8 mouse cellular contexts compared by ENCODE assay signal in the genomic region with DNA sequence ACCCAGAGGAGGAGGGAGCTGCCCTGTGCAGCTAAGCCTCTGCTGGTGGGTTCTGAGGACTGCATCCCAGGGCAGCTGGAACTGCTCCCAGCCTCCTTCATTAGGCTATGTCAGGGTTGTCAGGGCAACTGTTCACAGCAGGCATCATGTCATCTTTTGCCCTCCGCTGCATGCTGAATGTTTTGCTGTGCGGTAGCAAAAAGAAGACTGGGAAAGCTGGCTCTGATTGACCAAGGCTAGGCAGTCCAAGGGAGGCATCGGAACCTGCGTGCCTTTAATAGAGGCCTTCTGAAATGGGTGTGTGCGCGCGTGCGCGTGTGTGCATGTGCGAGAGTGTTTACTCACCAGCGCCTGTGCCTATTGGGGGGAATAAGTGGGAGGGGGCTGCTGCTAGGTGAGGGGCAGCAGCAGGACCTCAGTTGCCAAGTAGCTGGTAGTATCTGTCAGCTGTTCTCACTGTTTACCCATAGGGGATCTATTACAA. TPM values are rescaled to one million over a fixed set of nuclear protein-coding genes. Genes with fewer than 3 reads are reported as not detected.
DNase-seq lines count a peak whose midpoint lies in the region; ATAC-seq and TF ChIP-seq lines count a peak whose summit lies in the region.

No protein-coding gene starts in this region.

- CTCF ChIA-PET in Patski (lab: Charles Lee), result interaction anchor here (2.3 kb wide), 1 partner anchor 18 kb away, joined by 9 read pairs; no protein-coding TSS in a partner anchor

- H3K9ac ChIP-seq in liver, postnatal 0 days (replicated peaks), result no peak overlapping the region
- peak overlapping the region; percentile 32; the same call in 1 of the 2 replicates for H3K9ac ChIP-seq in neural tube, embryonic 15.5 days (replicated peaks)

- POLR2A ChIA-PET in Patski (lab: Charles Lee), result no interaction called here

- no peaks in the 10 kb centered on the region for H3K36me3 ChIP-seq in hindbrain, embryonic 10.5 days
- H3K36me3 ChIP-seq in liver, postnatal 0 days (replicated peaks; ENCODE audit: insufficient read depth, low read length), result no peaks in the 10 kb centered on the region
- no peaks in the 10 kb centered on the region for H3K36me3 ChIP-seq in neural tube, embryonic 15.5 days

- H3K9me3 ChIP-seq in hindbrain, embryonic 10.5 days, result no peaks in the 10 kb centered on the region
- no peaks in the 10 kb centered on the region for H3K9me3 ChIP-seq in liver, postnatal 0 days (ENCODE audit: low read length)
- no peaks in the 10 kb centered on the region for H3K9me3 ChIP-seq in neural tube, embryonic 15.5 days (replicated peaks)

- no peak for TF ChIP-seq EP300 in liver, postnatal 0 days (IDR thresholded peaks at IDR 0.05; ENCODE audit: low read depth)

- WGBS in hindbrain, embryonic 10.5 days, result 27% methylated on average over 11 of the region's 11 CpGs
- WGBS in liver, postnatal 0 days (ENCODE audit: insufficient replicate concordance), result 74% methylated on average over 11 of the region's 11 CpGs
- 17% methylated on average over 11 of the region's 11 CpGs for WGBS in neural tube, embryonic 15.5 days

- peak; percentile 54 for TF ChIP-seq CTCF in Patski (IDR thresholded peaks at IDR 0.05)
- TF ChIP-seq CTCF in liver, postnatal 0 days (IDR thresholded peaks at IDR 0.05; ENCODE audit: low read depth), result peak; percentile 81

- peak overlapping the region; percentile 44 for H3K4me3 ChIP-seq in hindbrain, embryonic 10.5 days
- no peak overlapping the region for H3K4me3 ChIP-seq in liver, postnatal 0 days (ENCODE audit: low read depth, low read length)
- H3K4me3 ChIP-seq in neural tube, embryonic 15.5 days (replicated peaks), result peak overlapping the region; percentile 38

- H3K4me1 ChIP-seq in hindbrain, embryonic 10.5 days (replicated peaks), result peaks cover 21% of the 10 kb centered on the region
- H3K4me1 ChIP-seq in liver, postnatal 0 days (ENCODE audit: insufficient read depth), result peaks cover 27% of the 10 kb centered on the region
- H3K4me1 ChIP-seq in neural tube, embryonic 15.5 days, result peaks cover 25% of the 10 kb centered on the region

- no peak for DNase-seq in Patski (ENCODE audit: low read depth, low spot score)
- peak; percentile 93 for DNase-seq in cerebellum, postnatal 10 days
- DNase-seq in frontal cortex, adult 2 months (ENCODE audit: extremely low spot score in 1 of 2, low spot score in 1 of 2), result peak; percentile 81 to 88
- peak; percentile 90 for DNase-seq in hindbrain, embryonic 10.5 days (ENCODE audit: low spot score)
- peak; percentile 78 for DNase-seq in layer of hippocampus, adult 9-10 months (ENCODE audit: low spot score)
- DNase-seq in liver, postnatal 0 days, result peak; percentile 64
- peak; percentile 59 to 69 for DNase-seq in urinary bladder, postnatal 4 days (ENCODE audit: low spot score in 2 of 2)

- H3K4me2 ChIP-seq in liver, postnatal 0 days (ENCODE audit: low read depth, low read length), result peak overlapping the region; percentile 48
- H3K4me2 ChIP-seq in neural tube, embryonic 15.5 days, result peak overlapping the region; percentile 65

- ATAC-seq in Patski, result no peak
- ATAC-seq in liver, postnatal 0 days, result peak; percentile 72
- peak; percentile 92 for ATAC-seq in neural tube, embryonic 15.5 days (ENCODE audit: low FRiP score)

- H3K27me3 ChIP-seq in Patski, result no peaks in the 10 kb centered on the region
- peaks cover 23% of the 10 kb centered on the region for H3K27me3 ChIP-seq in hindbrain, embryonic 10.5 days (ENCODE audit: insufficient read depth, poor library complexity, severe bottlenecking)
- H3K27me3 ChIP-seq in liver, postnatal 0 days (ENCODE audit: insufficient read depth, low read length), result no peaks in the 10 kb centered on the region
- H3K27me3 ChIP-seq in neural tube, embryonic 15.5 days (replicated peaks), result no peaks in the 10 kb centered on the region

- in situ Hi-C loops in Patski (cut with MboI; ENCODE audit: low pct_unique_long_range_greater_than_20kb), result no loop called here

- H3K27ac ChIP-seq in hindbrain, embryonic 10.5 days, result peak overlapping the region; percentile 54; the same call in 1 of the 2 replicates
- H3K27ac ChIP-seq in liver, postnatal 0 days (ENCODE audit: low read depth), result no peak overlapping the region
- peak overlapping the region; percentile 60 for H3K27ac ChIP-seq in neural tube, embryonic 15.5 days (replicated peaks)

RNA-seq across cellular contexts. Expression of gene Map7, which starts 22.4 kb away (rescaled TPM):
- 14.5 TPM for polyA plus RNA-seq in Patski (2021)
- polyA plus RNA-seq in frontal cortex, adult 2 months (2012; rRNA removed), result 70.1 and 73.5 TPM in 2 replicates
- 8.9 and 10.0 TPM in 2 replicates for polyA plus RNA-seq in hindbrain, embryonic 10.5 days (2016; fragmentation: Nextera tagmentation; extraction: Ambion mirVana)
- polyA plus RNA-seq in liver, postnatal 0 days (2015; fragmentation: Nextera tagmentation; extraction: Ambion mirVana), result 6.1 and 6.8 TPM in 2 replicates
- polyA plus RNA-seq in neural tube, embryonic 15.5 days (2015; fragmentation: Nextera tagmentation; extraction: Ambion mirVana), result 13.9 and 17.9 TPM in 2 replicates
